Mouse (Mus musculus): ENCODE measurements around the gene B3galt6.
A peak's percentile ranks its signal among the peaks of the same experiment; 100 is the strongest.

GRCm38 (mm10) chr4:156026013-156026412, 33.6 kb upstream of the B3galt6 start, which contains the start of gene Tnfrsf18:
- TF ChIP-seq CTCF (IDR thresholded peaks at IDR 0.05; ENCODE audit: low read depth, low read length) (peak; percentile 13; the same call in 1 of the 2 replicates), POLR2A (IDR thresholded peaks at IDR 0.05; ENCODE audit: extremely low read depth, insufficient read depth, low read length) (no peak)

Measured in liver, adult 2 months (tissue).